Mouse (Mus musculus) MEL (cell line): ENCODE data around the gene Inpp4b. TPM values are rescaled to one million over a fixed set of nuclear protein-coding genes. Genes with fewer than 3 reads are reported as not detected.

ENCODE experiments used
- DNase-seq: peaks from one replicate; pipeline ENCODE4 v3.0.0; 2011; ENCODE audit warnings: low read depth, low spot score
- H3K27ac ChIP-seq: 2 replicates; pipeline ENCODE4 v1.5.1; 2012; ENCODE audit warnings: low read depth, mild to moderate bottlenecking, control low read depth, low read length, moderate library complexity; ENCODE audit not compliant: control insufficient read depth
- H3K27me3 ChIP-seq, 2 experiments: fragments of 150-350 bp in 1 of 2; sonication (generic) in 1 of 2; 2 replicates each; pipeline ENCODE4 v1.6.1; 2012; ENCODE audit warnings: low read length in 2 of 2, mild to moderate bottlenecking in 2 of 2, improper control_type of control experiment in 1 of 2, moderate library complexity in 1 of 2; ENCODE audit not compliant: insufficient read depth in 2 of 2, control insufficient read depth in 1 of 2
- H3K36me3 ChIP-seq, 2 experiments: 2 replicates each; pipeline ENCODE4 v1.6.1; 2012 to 2014; ENCODE audit warnings: low read length in 2 of 2, improper control_type of control experiment in 1 of 2, inconsistent platforms in 1 of 2, mild to moderate bottlenecking in 1 of 2; ENCODE audit not compliant: insufficient read depth in 2 of 2, control insufficient read depth in 1 of 2
- H3K4me1 ChIP-seq, 2 experiments: fragments of 150-350 bp in 1 of 2; sonication (generic) in 1 of 2; 2 replicates each; pipeline ENCODE4 v1.6.1; 2012; ENCODE audit warnings: low read length in 2 of 2, improper control_type of control experiment in 1 of 2, mild to moderate bottlenecking in 1 of 2; ENCODE audit not compliant: insufficient read depth in 2 of 2, control insufficient read depth in 1 of 2
- H3K4me3 ChIP-seq, 2 experiments: fragments of 150-350 bp in 1 of 2; sonication (generic) in 1 of 2; 2 replicates each; pipeline ENCODE4 v1.5.1; 2012; ENCODE audit warnings: low read depth in 2 of 2, low read length in 2 of 2, mild to moderate bottlenecking in 2 of 2, moderate library complexity in 2 of 2, control low read depth in 1 of 2, improper control_type of control experiment in 1 of 2; ENCODE audit not compliant: control insufficient read depth in 1 of 2, insufficient read depth in 1 of 2
- H3K79me2 ChIP-seq: 2 replicates; pipeline ENCODE4 v1.6.1; 2012; ENCODE audit warnings: mild to moderate bottlenecking, low read length, moderate library complexity; ENCODE audit not compliant: control insufficient read depth, poor library complexity, insufficient read depth
- H3K9ac ChIP-seq: 2 replicates; pipeline ENCODE4 v1.6.1; 2012; ENCODE audit warnings: low read depth, mild to moderate bottlenecking, control low read depth, low read length, moderate library complexity; ENCODE audit not compliant: control insufficient read depth, poor library complexity, severe bottlenecking
- H3K9me3 ChIP-seq: fragments of 150-350 bp; sonication (generic); replicated peaks from 2 replicates; pipeline ENCODE4 v1.6.1; 2012; ENCODE audit warnings: mild to moderate bottlenecking, low read length, improper control_type of control experiment, moderate library complexity; ENCODE audit not compliant: insufficient read depth
- BHLHE40 ChIP-seq: IDR thresholded peaks from 2 replicates; pipeline ENCODE4 v1.6.1; 2012; ENCODE audit warnings: low read depth, mild to moderate bottlenecking, inconsistent platforms, low read length, improper control_type of control experiment, borderline replicate concordance
- CHD1 ChIP-seq: IDR thresholded peaks from 2 replicates; pipeline ENCODE4 v1.6.1; 2012; ENCODE audit warnings: low read depth, mild to moderate bottlenecking, inconsistent platforms, low read length, improper control_type of control experiment
- CHD2 ChIP-seq: IDR thresholded peaks from 2 replicates; pipeline ENCODE4 v1.6.1; 2011; ENCODE audit warnings: low read length, improper control_type of control experiment
- CTCF ChIP-seq, 3 experiments: IDR thresholded peaks in 2 of 3; conservative IDR thresholded peaks in 1 of 3; 2 replicates each; pipeline ENCODE4 v1.5.1; 2011 to 2012; ENCODE audit warnings: low read length in 3 of 3, low read depth in 2 of 3, mild to moderate bottlenecking in 2 of 3, improper control_type of control experiment in 1 of 3, inconsistent platforms in 1 of 3, mixed read lengths in 1 of 3, moderate library complexity in 1 of 3; ENCODE audit not compliant: control insufficient read depth in 1 of 3, insufficient read depth in 1 of 3, poor library complexity in 1 of 3, severe bottlenecking in 1 of 3
- E2F4 ChIP-seq: IDR thresholded peaks from 2 replicates; pipeline ENCODE4 v1.6.1; 2011; ENCODE audit warnings: low read depth, low read length, improper control_type of control experiment, borderline replicate concordance
- ETS1 ChIP-seq: IDR thresholded peaks from 2 replicates; pipeline ENCODE4 v1.6.1; 2012; ENCODE audit warnings: low read depth, mild to moderate bottlenecking, inconsistent platforms, low read length, improper control_type of control experiment, moderate library complexity
- GABPA ChIP-seq: IDR thresholded peaks from 2 replicates; pipeline ENCODE4 v1.6.1; 2012; ENCODE audit warnings: low read depth, mild to moderate bottlenecking, inconsistent platforms, low read length, improper control_type of control experiment, moderate library complexity
- HCFC1 ChIP-seq: IDR thresholded peaks from 2 replicates; pipeline ENCODE4 v1.6.1; 2012; ENCODE audit warnings: low read depth, mild to moderate bottlenecking, inconsistent platforms, low read length, improper control_type of control experiment, moderate library complexity
- JUND ChIP-seq: IDR thresholded peaks from 2 replicates; pipeline ENCODE4 v1.6.1; 2011; ENCODE audit warnings: low read depth, mild to moderate bottlenecking, improper control_type of control experiment, low read length
- KAT2A ChIP-seq: conservative IDR thresholded peaks from 2 replicates; pipeline ENCODE4 v1.6.1; 2012; ENCODE audit warnings: low read depth, low read length, improper control_type of control experiment, inconsistent platforms
- MAX ChIP-seq: IDR thresholded peaks from 2 replicates; pipeline ENCODE4 v1.6.1; 2011; ENCODE audit warnings: low read length, improper control_type of control experiment
- MAZ ChIP-seq: IDR thresholded peaks from 2 replicates; pipeline ENCODE4 v1.6.1; 2012; ENCODE audit warnings: low read depth, mild to moderate bottlenecking, inconsistent platforms, low read length, improper control_type of control experiment
- MYB ChIP-seq: IDR thresholded peaks from 2 replicates; pipeline ENCODE4 v1.6.1; 2011; ENCODE audit warnings: mild to moderate bottlenecking, low read depth, low read length, improper control_type of control experiment
- MYC ChIP-seq: IDR thresholded peaks from 2 replicates; pipeline ENCODE4 v1.6.1; 2011; ENCODE audit warnings: low read depth, mild to moderate bottlenecking, low read length, improper control_type of control experiment, moderate library complexity
- NELFE ChIP-seq: IDR thresholded peaks from 2 replicates; pipeline ENCODE4 v1.6.1; 2011; ENCODE audit warnings: low read depth, low read length, improper control_type of control experiment
- NRF1 ChIP-seq: IDR thresholded peaks from 2 replicates; pipeline ENCODE4 v1.6.1; 2014; ENCODE audit warnings: low read depth, mild to moderate bottlenecking, inconsistent platforms, low read length, improper control_type of control experiment, moderate library complexity; ENCODE audit not compliant: poor library complexity, insufficient read depth, severe bottlenecking
- RAD21 ChIP-seq: IDR thresholded peaks from 2 replicates; pipeline ENCODE4 v1.6.1; 2011; ENCODE audit warnings: mild to moderate bottlenecking, low read depth, low read length, improper control_type of control experiment
- RCOR1 ChIP-seq: IDR thresholded peaks from 2 replicates; pipeline ENCODE4 v1.6.1; 2012; ENCODE audit warnings: low read depth, mild to moderate bottlenecking, inconsistent platforms, low read length, improper control_type of control experiment
- SIN3A ChIP-seq: IDR thresholded peaks from 2 replicates; pipeline ENCODE4 v1.6.1; 2012; ENCODE audit warnings: low read length, improper control_type of control experiment, inconsistent platforms
- SMC3 ChIP-seq: IDR thresholded peaks from 2 replicates; pipeline ENCODE4 v1.6.1; 2011; ENCODE audit warnings: low read depth, low read length, improper control_type of control experiment
- TAL1 ChIP-seq: IDR thresholded peaks from 2 replicates; pipeline ENCODE4 v1.6.1; 2012; ENCODE audit warnings: mild to moderate bottlenecking, inconsistent platforms, low read length, moderate library complexity, mixed read lengths
- USF1 ChIP-seq: IDR thresholded peaks from 2 replicates; pipeline ENCODE4 v1.6.1; 2014; ENCODE audit warnings: low read depth, mild to moderate bottlenecking, inconsistent platforms, low read length, improper control_type of control experiment, moderate library complexity
- ZC3H11A ChIP-seq: IDR thresholded peaks from 2 replicates; pipeline ENCODE4 v1.6.1; 2012; ENCODE audit warnings: low read depth, mild to moderate bottlenecking, inconsistent platforms, low read length, improper control_type of control experiment
- ZMIZ1 ChIP-seq: IDR thresholded peaks from 2 replicates; pipeline ENCODE4 v1.6.1; 2012; ENCODE audit warnings: low read depth, mild to moderate bottlenecking, inconsistent platforms, low read length, improper control_type of control experiment, moderate library complexity
- polyA plus RNA-seq, 2 experiments: library from polyadenylated mRNA; stranded (reverse) in 1 of 2; unstranded in 1 of 2; fragments of >175 nt in 1 of 2; fragments of >200 nt in 1 of 2; gene quantifications; 2 replicates each; pipeline versions ENCODE4 v1.2.1 to v1.2.4; 2012; ENCODE audit warnings: low replicate concordance in 2 of 2, low read depth in 1 of 2; ENCODE audit not compliant: insufficient read length in 2 of 2, insufficient read depth in 1 of 2, missing spikeins in 1 of 2
- total RNA-seq: library from RNA; depleted of rRNA; stranded (reverse); fragments of 300-350 nt; gene quantifications from 2 replicates; pipeline ENCODE4 v1.2.3, GENCODE M21; 2012

Gene Inpp4b
- total and polyA plus RNA-seq, 3 experiments = 12.3 to 26.9 (median 13.6) TPM

DNA sequence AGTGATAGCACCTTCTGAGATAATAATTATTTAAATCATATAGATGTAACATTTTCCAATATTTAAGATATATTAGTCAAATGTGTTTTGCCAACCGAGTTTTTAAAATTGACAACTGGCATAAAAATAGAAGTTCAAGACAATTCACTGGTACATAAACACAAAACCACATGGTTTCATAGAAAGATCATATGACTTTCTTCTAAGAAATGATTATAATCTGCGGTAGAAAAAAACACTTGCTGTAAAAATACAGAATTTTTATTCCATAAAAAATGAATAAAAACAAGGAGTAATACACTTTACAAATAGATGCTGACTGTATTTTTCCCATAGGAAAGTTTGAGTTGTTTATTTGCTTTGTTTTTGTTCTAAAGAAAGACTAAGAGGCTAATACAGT is 160.6 kb downstream of the Inpp4b start:
- no peak overlapping the region for H3K9ac ChIP-seq
- no peak for DNase-seq
- H3K36me3 ChIP-seq = peaks cover 0 to 5% of the 10 kb centered on the region in 2 experiments; a peak in 2 of 4 replicates
- no peaks in the 10 kb centered on the region for H3K27me3 ChIP-seq
- H3K79me2 ChIP-seq = no peaks in the 10 kb centered on the region
- H3K27ac ChIP-seq = no peak overlapping the region
- TF ChIP-seq JUND (no peak), NELFE (no peak), CHD1 (no peak), MAX (no peak), RCOR1 (no peak), HCFC1 (no peak), CTCF (IDR thresholded peaks at IDR 0.05 in 2 of 3, conservative IDR thresholded peaks at IDR 0.05 in 1 of 3; ENCODE audit: control insufficient read depth in 1 of 3, insufficient read depth in 1 of 3, low read depth in 2 of 3, low read length in 3 of 3, poor library complexity in 1 of 3, severe bottlenecking in 1 of 3) (no peak), ZC3H11A (no peak), SMC3 (no peak), USF1 (no peak)
- no peaks in the 10 kb centered on the region for H3K9me3 ChIP-seq
- H3K4me3 ChIP-seq = no peak overlapping the region
- peaks cover 2 to 5% of the 10 kb centered on the region in 2 experiments; a peak in 3 of 4 replicates for H3K4me1 ChIP-seq

DNA sequence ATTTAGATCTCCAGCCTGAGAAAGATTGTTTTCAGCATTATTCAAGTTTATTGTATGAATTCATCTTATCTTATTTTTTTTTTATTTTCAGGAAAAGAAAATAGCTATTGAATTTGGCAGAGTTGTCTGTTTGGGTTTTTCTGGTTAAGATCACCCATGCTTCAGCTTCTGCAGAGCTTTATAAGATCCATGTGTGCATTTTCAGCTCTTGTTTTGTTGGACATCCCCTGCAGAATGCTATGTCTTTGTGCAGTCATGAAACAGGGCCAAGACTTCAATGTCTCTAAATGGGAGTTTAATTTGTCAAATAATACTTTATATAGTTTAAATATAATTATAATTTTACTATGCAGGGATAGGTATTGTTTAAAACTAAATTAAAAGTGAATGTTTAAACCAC is 170.5 kb downstream of the Inpp4b start:
- Histone ChIP-seq H3K79me2 (no peaks in the 10 kb centered on the region), H3K4me1 (no peaks in the 10 kb centered on the region), H3K36me3 (peaks cover 0 to 6% of the 10 kb centered on the region in 2 experiments; a peak in 1 of 4 replicates), H3K9me3 (no peaks in the 10 kb centered on the region), H3K27ac (no peak overlapping the region), H3K27me3 (no peaks in the 10 kb centered on the region), H3K4me3 (no peak overlapping the region), H3K9ac (no peak overlapping the region)
- no peak for TF ChIP-seq E2F4
- no peak for TF ChIP-seq RAD21
- no peak for TF ChIP-seq GABPA
- TF ChIP-seq CHD2 = no peak
- no peak for TF ChIP-seq TAL1
- no peak for TF ChIP-seq KAT2A
- TF ChIP-seq MAZ = no peak
- TF ChIP-seq SIN3A = no peak
- TF ChIP-seq CHD1 = no peak
- no peak for TF ChIP-seq MYB
- TF ChIP-seq ETS1 = no peak
- TF ChIP-seq MYC = no peak
- no peak for TF ChIP-seq ZMIZ1
- no peak for TF ChIP-seq BHLHE40
- TF ChIP-seq NRF1 = no peak
- no peak for DNase-seq
